Mouse (Mus musculus): ENCODE results near the gene Omp. TPM values are rescaled to one million over a fixed set of nuclear protein-coding genes. Genes with fewer than 3 reads are reported as not detected.
"Not testable (repeated sequence)": the region's sequence is repeated elsewhere in the genome, so short reads cannot be mapped to it uniquely, and the experiment has no call there.

Omp gene
- total RNA-seq (2022) = 1 to 10 TPM in 2 of 4 experiments, under 1 TPM in 2; 0.40 to 1.4 (median 0.94) TPM

DNA sequence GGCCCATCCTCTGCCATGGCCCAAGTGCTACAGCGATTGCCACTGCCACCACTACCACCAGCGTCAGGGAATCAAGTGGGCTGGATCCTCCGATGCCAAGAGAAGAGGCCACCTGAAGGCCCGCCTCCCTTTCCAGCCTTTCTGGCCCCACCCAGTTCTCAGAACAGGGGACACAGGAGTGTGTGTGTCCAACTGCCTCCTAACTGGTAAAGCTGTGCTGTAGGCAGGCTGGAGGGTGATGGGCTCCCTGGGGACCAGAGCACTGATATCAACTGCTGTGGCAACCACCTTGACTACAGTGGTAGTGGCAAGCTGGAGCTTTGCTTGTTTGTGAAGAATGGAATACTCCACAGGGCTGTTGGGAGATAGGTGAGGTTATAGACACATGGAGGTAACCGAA, at the start of gene Omp:
TSS of gene Omp (minus strand) at position 101 of the 400 bp plus-strand sequence.
- no peak for DNase-seq

DNA sequence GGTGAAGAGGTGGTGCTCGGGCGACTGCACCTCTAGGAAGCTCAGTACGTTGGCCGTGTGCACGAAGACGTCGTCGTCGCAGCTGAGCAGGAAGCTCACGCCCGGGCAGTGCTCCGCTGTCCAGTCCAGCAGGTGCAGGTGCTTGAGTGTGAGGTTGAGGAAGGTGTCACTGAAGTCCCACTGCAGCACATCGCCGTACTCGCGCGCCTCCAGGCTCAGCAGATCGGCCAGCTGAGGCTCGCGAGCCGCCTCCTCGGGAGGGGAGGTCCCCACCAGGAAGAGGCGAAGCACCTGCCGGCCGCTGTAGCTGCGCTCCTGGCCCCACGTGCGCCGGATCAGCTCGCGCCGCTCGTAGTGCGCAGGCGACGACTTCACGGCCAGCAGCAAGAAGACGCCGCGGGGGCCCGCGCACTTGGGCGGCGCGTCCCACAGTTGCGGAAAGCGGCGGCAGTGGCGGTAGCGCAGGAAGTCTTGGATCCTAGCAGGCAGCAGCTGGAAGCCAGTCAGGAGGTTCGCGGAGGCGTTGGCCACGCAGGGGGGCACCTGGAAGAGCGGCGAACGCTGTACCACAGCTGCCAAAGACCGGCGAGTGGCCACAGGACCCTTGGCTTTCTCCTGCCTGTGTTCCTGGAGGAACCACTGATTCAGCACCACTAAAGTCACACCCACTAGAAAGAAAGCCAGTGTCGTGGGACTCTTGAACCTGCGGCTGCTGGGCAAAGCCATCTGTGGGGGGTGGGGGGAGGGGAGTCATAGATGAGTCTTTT, 48.9 kb upstream of the Omp start:
- no peak for DNase-seq

DNA sequence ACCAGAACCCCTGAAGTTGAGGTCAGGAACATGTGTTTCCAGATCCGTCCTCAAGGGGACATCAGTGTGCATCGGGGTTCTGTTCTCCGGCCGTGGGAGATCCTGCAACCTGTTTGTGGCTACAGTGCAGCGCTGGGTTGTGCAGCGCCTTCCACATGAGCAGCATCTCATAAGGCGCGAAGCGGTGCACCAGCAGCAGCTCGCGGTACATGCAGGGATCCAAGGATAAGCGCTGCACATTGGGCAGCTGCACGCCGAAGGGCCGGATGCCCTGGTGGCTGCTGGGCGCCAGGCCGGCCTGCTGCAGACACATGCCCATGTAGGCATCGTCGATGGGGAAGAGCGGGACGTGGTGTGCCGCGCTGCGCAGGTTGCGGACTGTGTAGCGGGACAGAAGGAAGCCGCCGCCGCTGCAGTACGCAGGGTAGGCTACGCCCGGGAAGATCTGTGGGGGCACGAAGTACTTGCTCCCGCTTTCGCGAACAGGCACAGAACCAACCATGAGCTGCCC, 48.3 kb upstream of the Omp start:
- no peak for DNase-seq

DNA sequence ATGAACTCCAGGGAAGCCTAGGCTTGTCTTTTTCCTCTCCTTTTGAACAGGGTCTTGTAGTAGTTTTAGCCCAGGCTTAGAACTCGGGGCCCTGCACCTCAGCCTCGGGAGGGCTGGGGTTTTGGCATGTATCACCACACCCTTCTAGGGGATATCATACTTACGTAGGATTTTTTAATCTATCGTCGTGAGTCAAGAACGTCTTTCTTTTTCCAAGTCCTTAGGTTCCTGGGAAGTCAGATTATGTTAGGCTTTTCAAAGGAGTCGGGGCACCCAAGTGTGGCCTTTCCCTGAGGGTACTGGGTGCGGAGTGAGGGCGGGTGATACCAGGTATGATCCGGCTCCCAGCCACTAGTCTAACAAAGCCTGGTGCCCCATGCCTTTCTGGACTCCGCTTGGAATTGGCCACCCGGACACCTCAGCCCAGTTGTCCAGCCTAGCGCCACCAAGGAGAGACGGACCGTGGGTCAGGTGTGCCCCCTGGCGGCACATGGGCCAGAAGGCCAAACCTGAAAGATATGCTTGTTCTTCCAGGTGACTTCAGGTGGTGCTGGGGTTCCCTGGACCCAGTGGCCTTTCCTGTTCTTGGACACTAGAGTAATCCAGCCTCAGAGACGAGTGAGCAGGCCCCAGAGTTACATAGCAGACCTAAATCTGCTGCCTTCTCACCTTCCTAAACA, 46.4 kb upstream of the Omp start:
- no peak for DNase-seq

DNA sequence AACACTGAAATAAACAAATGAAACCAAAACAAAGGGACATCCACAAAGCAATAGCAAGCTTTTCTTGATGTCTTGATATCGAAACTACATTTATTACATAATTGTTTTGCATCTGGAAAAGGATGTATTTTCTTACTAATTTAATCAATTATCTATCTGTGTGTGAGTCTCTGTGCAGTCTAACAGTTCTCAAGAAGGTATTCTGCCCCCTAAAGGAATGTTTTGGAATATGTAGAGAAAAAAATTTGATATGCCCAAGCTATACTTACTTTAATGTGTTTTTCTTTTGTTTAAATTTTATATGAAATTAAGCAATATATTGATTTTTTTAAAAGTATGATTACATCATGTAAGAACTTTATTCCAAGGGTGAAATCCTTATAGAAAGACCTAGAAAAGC, 45.3 kb upstream of the Omp start:
- no peak for DNase-seq

DNA sequence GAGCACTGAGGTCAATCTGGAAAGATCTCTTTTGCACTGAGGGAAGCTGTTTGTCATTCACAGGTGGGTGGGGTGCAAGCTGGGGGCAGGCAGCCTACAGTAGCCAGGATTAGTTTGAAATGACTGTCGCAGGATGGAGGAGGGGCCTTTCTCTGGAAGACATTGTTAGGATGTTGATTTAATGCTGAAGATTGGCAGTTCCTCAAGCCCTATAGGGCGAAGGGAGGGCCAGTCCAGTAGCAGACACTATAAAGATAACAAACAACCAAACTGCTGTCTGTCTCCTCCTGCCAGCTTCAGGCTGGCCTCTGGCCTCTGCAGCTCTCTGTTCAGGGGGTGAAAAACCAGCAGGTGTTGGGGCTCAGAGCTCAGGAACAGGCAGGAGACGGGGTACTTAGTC, 44.4 kb upstream of the Omp start:
- DNase-seq = no peak

DNA sequence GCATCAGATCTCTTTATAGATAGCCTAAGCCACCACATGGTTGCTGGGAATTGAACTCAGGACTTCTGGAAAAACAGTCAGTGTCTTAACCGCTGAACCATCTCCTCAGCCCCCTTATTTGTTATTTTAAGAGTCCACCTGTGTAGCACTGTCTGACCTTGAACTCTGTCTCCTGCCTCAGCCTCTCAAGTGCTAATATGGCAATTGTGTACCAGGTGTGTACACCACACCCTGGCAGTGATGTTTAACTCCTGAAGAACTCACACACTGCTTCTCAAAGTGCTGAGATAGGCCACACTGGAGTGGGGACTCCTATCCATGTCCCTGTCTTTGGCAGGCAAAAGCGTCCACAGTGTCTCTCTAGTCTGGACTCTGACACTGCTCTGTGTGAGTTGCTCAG, 43.4 kb upstream of the Omp start:
- no peak for DNase-seq

DNA sequence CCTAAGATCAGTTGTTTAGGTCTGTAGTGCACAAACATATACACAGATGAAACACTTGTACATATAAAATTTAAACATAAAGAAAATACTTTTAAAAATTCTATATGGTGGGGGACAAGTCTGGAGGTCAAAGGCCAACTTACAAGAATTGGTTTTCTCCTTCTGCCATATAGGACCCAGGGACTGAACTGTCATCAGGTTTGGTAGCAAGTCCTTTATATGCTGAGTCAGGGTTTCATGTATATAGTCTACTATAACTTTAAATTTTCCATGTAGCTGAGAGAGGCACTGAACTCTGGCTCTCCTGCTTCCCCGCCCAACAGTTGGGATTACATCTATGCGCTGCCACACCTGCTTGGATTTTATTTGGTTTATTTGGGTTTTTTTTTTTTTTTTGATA, 42.9 kb upstream of the Omp start:
- DNase-seq = no peak

DNA sequence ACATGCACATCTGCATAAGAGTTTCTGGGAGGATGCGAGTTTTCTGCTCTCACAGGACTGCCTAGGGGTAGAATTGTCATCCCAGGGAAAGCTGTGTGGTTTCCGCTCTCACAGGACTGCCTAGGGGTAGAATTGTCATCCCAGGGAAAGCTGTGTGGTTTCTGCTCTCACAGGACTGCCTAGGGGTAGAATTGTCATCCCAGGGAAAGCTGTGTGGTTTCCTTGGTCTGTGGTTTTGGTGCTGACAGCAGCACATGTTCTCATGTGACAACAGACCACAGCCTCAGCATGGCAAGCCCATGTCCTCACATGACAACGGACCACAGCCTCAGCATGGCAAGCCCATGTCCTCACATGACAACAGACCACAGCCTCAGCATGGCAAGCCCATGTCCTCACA, 42.0 kb upstream of the Omp start:
- DNase-seq = not testable (repeated sequence)

DNA sequence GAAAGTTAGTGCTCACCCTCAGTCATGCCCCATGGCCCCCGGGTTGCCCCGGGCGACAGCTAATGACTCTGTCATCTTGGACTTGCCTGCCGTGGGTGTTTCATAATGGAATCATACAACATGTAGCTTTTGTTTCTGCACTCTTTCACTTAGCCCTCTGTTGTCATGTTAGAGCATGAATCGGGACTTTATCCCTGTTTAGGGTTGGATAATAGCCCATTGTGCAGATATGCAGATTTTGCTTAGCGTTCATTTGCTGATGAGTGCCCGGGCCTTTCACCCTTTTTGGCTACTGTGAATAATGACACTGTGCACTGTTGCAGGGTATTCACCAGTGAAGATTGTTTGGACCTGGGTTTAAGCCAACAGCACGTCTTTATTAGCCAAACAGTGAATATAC, 41.3 kb upstream of the Omp start:
- DNase-seq = no peak

DNA sequence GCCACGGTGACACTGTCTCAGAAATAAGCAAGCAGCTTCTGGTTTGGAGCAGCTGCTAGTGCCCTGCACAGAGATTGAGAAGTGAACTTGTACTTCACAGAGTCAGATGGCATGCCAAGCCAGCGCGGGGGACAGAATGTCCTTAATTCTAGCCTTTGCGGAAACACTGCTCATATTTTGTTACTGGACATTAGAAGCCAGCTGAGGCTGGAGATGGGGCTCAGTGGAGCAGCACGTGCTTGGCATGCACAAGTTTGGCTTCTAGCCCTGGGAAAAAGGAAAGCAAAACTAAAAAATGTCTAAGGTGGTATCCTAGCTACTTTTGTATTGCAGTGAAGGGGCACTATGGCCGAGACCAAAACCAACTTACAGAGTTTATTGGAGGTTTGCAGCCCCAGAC, 40.0 kb upstream of the Omp start:
- no peak for DNase-seq

DNA sequence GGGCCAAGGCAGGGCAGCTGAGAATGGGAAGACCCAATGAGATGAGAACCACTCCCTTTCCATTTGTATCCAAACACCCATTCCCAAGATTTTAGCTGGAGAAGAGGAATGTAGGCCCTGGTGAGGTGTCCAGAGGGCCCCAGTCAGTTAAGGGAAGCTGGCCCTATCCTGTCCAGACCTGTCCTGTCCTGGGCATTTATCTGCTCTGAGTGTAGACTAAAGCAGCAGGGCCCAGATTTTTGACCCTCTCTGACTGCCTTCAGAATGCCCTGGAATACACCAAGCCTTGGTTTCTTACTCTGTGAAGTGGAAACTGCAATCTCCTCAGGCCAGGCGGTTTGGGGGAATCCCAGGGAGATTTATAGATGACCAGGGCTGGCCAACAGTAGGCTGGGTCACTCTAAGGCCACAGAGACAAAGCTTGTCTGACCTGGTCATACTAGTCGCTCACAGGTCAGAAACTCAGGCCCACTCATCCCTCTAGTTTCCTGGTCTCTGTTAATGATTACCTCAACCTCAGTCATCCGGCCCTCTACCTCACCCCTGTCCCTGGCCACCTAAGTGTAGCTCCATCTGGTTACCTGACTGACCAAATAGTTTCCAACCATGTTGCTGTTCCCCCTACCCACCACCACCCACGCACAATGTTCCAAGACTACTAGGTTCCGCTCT, 33.4 kb upstream of the Omp start:
- no peak for DNase-seq

DNA sequence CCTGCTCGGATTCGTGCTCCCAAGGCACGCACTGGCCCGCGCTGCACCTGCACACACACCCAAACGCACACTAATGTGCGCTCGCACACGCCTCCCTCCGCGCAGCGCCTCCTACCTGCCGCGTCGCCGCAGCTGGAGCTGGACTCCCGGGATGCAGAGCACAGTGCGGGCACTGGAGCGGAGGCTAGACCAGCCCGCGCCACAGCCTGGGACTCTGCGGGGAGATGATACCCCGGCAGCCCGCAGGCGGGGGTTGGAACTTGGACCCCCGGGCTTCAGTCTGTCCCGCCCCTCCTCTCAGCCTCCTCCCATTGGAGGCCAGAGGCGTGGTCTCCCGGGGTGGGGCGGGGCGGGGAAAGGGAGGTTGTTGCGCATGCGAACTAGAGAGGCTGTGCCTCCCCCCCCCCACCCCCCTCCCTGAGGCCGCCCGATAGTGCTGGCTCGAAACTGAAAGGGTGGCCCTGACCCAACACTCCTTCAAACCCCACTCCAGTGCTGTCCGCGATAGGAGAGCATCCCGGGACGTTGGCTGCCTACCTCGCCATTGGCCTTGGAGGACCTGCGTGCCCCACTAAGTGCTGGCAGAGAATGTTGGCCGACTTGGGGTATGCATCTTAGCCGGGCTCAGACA, 32.7 kb upstream of the Omp start, which contains the start of gene Capn5:
TSS of gene Capn5 (minus strand) at position 346 of the 631 bp plus-strand sequence.
- peak; percentile 69 for DNase-seq

DNA sequence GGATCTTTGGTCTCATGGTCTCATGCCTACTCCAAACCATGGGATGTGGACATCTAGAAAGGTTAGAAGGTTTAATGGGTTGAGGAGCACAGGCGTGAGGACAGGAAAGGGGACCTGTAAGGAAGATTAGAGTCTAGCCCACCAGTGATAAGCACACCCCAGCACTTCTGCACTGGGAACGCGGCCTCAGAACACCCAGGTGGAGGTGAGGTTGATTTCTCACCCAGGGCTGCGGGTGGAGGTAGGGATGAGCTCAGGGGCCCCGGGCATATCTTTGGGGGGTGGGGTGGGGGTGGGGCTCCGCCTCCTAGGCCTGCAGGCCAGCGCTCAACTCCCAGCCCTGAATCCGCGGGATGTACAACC, 32.2 kb upstream of the Omp start:
- DNase-seq = no peak

DNA sequence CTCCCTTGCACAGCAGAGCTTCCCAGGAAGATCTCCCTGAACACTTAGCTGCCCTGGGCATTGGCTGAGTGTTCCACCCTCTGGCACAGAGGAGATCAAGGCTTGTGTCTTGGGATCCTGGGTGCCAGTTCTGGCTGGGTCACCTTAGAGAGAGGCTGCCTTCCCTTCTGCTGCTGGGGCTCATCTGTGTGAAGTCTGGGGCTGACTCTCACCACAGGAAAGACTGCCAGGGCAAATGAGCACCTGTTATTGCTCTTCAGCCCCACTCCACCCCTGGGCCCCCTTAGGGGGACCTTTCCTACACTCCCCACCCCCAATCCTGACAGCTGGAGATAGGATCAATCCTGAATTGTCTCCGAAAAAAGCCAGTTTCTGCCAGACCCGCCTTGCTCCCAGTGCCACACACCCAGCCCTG, 31.8 kb upstream of the Omp start:
- DNase-seq = no peak

DNA sequence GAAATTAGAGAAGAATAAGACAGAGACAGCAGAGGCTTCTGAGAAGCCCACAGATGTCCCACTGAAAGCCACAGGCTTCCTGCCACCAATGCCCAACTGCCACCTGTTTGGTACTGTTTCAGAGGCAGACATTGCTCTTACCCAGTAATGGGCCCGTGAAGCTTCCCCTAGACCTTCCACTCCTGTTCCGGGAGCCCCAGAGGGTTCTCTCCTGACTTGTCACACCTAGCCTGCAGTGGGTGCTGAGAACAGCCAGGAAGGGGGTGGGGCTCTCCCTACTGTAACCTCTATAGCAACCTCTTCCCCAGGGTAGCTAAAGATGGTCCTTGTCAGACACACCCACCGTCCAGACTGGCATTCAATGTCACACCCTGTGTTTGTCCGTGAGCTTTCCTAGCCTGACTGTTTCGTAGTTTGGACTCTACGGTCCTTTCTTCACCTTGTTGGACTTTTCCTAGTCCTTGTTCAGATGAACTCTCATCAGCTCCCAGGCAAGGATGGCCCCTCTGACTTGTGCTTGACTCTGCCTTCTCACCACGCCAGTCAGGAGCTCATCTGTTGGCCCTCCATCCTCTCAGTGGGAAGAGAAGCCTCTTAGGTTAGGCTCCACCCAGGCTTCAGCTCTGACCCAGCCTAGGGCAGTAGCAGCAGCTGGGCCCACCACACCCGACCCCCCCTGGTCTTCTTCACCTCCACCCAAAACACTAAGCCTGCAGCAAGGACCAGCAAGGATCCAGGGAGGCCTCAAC, 31.2 kb upstream of the Omp start:
- DNase-seq = no peak

DNA sequence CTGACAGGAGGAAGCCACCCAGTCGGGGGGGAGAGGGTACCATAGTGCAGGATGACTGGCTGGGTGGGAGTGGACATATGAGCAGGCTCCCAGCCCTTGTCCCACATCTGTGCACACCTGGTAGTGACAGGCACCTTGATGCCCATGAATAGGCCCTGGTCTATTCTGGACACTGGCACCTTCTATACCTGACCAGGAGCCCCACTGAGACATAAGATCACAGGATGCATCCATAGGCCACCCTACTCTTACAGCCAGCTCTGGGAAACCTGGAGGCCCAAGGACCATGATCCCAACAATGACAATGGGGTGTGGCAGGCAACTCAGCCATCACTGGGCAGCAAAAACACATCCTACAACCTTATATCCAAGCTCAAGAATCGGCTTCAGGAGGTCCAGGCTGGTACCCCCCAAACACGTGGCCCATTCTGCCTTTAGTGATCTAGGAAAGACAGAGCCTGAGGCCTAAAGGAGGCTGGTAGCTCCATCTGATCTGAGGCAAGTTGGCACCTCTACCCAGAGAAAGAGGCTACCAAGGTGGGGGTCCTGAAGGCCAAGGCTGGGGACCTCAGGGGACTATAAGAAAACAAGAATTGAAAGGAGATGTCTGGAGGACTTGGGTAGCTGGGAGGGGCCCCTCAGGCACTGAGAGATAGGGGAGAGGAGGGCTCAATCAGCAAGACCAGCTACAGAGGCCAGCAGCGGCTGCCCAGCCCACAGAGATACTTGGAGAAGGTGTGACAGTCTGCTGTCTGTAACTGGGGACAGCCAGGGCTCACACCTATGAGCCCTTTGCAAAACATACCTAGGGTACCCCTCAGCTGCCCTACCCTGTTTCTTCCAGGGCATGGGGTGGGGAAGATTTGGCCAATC, 29.8 kb upstream of the Omp start:
- no peak for DNase-seq

DNA sequence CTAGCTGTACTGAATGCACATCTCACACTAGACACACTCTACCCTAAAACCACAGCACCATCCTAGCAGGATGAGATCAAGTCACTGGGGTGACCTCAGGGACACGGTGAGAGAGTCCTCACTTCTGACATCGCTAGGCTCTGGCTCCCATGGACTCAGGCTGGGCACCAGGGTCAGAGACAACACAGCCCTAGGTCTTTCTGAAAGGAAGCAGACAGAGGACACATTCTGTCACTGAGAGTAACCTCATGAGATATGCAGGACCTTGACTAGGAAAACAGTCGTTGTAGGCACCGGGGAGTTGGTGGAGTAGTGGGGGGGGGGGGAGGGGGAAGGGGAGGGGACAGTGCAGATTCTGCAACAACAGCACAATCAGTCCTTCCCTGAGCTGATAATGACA, 28.1 kb upstream of the Omp start:
- DNase-seq = no peak

DNA sequence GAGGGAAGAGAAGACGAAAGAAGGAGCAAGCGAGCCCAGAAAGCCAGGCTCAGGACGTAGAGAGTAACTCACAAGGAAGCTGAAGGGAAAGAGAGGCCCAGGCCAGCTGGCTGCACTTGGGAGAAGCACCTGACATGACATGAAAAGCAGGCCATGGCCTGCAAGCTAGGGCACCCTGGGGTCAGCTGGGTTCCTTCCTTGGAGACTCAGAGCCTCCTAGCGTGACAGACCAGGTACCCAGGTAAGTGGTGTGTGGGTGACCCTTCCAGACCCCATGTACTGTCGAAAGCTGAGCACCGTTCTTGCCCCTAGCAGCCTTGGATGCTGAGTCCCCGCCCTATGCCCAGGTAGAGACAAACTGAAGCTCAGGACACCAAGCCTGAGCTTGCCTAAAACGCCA, 27.4 kb upstream of the Omp start:
- no peak for DNase-seq

DNA sequence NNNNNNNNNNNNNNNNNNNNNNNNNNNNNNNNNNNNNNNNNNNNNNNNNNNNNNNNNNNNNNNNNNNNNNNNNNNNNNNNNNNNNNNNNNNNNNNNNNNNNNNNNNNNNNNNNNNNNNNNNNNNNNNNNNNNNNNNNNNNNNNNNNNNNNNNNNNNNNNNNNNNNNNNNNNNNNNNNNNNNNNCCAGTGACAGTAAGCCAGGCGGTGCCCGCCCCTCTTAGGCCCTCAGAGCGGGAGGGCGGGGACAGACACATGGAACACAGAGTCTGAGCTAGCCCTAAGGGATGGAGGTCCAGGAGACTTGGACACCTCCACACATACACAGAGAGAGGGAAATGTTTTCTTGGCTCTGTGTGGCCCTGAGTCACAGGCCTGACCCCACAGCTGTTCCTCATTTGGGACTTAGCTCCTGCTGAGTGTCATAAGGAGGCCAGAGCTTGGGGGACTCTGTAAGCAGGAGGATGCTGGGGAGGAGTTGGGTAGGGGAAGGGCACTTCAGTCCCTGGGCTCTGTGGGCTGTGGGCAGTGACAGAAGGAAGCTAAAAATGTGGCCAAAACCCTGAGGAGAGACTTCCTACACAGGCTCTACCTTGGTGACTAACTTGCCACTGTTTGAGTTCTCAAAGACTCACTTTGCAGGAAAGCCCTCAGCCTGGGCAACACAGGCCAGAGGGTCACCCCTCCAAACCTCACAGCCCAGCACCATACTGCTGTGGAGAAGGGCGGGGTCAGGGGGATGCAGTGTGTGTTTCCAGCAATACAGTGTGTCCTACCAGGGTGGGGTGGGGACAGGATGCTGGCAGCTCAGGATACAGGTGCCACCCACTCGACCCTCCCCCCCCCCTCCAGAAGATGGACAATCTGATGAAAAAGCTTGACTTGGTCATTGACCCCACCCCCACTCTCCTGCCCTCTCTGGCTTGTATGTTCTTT, 26.1 kb upstream of the Omp start:
- DNase-seq = no peak
